Mouse (Mus musculus) left cerebral cortex, postnatal 25 days (tissue): ENCODE measurements at regions not wholly inside any gene's neighbourhood (a gene's known extent, or its start where the extent isn't known, plus 50 kb on each side); places are given as distances from the start of the nearest gene placed in this dataset.
A peak's percentile ranks its signal among the peaks of the same experiment; 100 is the strongest.

Experiments
- DNase-seq, 2 experiments: peaks; one replicate each; pipeline ENCODE4 v3.0.0; 2022; ENCODE audit warnings: low spot score in 2 of 2, mixed read lengths in 1 of 2
- intact Hi-C: fragments of 180-260 bp; cut with DNase I; formaldehyde crosslinking; loops from one replicate; pipeline ENCODE4 v1.15.1; 2025

GRCm38 (mm10) chr19:21913005-21913670 lies 135.0 kb downstream of the Cemip2 start:
- intact Hi-C loops, result no loop called here
- DNase-seq, result no peak

- intact Hi-C loops, result no loop called here
- DNase-seq, result no peak
Observed at GRCm38 (mm10) chr19:21913748-21914611, 135.8 kb downstream of the Cemip2 start.

- no peak for DNase-seq
Observed at GRCm38 (mm10) chr19:21914658-21915057, 136.5 kb downstream of the Cemip2 start.

GRCm38 (mm10) chr19:21918113-21918512 lies 140.0 kb downstream of the Cemip2 start:
- intact Hi-C loops, result loop anchor here (5.0 kb wide), 1 partner anchor 384 kb away; no protein-coding TSS in a partner anchor
- peak in 1 of 2 experiments; percentile 4 for DNase-seq

More at GRCm38 (mm10) chr19:21914658-21915057, 136.5 kb downstream of the Cemip2 start:
- intact Hi-C loops, result loop anchor here (5.0 kb wide), 1 partner anchor 388 kb away; no protein-coding TSS in a partner anchor

- DNase-seq, result no peak
- intact Hi-C loops, result loop anchor here (5.0 kb wide), 1 partner anchor 383 kb away; no protein-coding TSS in a partner anchor
Observed at GRCm38 (mm10) chr19:21919074-21919473, 140.9 kb downstream of the Cemip2 start.

GRCm38 (mm10) chr19:21940114-21940513 lies 162.0 kb downstream of the Cemip2 start:
- no peak for DNase-seq
- intact Hi-C loops, result no loop called here

GRCm38 (mm10) chr19:21941720-21942119 lies 163.6 kb downstream of the Cemip2 start:
- intact Hi-C loops, result no loop called here
- no peak for DNase-seq

- intact Hi-C loops, result no loop called here
- DNase-seq, result no peak
Observed at GRCm38 (mm10) chr19:21942286-21942685, 164.1 kb downstream of the Cemip2 start.

GRCm38 (mm10) chr19:21943407-21943806 lies 165.3 kb downstream of the Cemip2 start:
- DNase-seq, result no peak
- intact Hi-C loops, result no loop called here

- DNase-seq, result no peak
- intact Hi-C loops, result no loop called here
Observed at GRCm38 (mm10) chr19:21946262-21946922, 168.2 kb downstream of the Cemip2 start.

- no peak for DNase-seq
Observed at GRCm38 (mm10) chr19:21948030-21948429, 169.9 kb downstream of the Cemip2 start.

GRCm38 (mm10) chr19:21962635-21963034 lies 176.2 kb upstream of the Trpm3 start:
- no peak for DNase-seq
- intact Hi-C loops, result no loop called here

More at GRCm38 (mm10) chr19:21948030-21948429, 169.9 kb downstream of the Cemip2 start:
- intact Hi-C loops, result no loop called here

- DNase-seq, result no peak
- intact Hi-C loops, result no loop called here
Observed at GRCm38 (mm10) chr19:21989857-21990256, 149.0 kb upstream of the Trpm3 start.

- peak; percentile 8 to 66 for DNase-seq
- intact Hi-C loops, result no loop called here
Observed at GRCm38 (mm10) chr19:21990970-21991369, 147.9 kb upstream of the Trpm3 start.

GRCm38 (mm10) chr19:21991413-21991812 lies 147.4 kb upstream of the Trpm3 start:
- intact Hi-C loops, result no loop called here
- DNase-seq, result peak in 1 of 2 experiments; percentile 36

- DNase-seq, result peak; percentile 28 to 85
- intact Hi-C loops, result no loop called here
Observed at GRCm38 (mm10) chr19:21999621-22000020, 139.2 kb upstream of the Trpm3 start.

GRCm38 (mm10) chr19:22008053-22008935 lies 130.6 kb upstream of the Trpm3 start:
- peak in 1 of 2 experiments; percentile 8 for DNase-seq
- intact Hi-C loops, result no loop called here

- intact Hi-C loops, result no loop called here
- no peak for DNase-seq
Observed at GRCm38 (mm10) chr19:22010239-22010638, 128.6 kb upstream of the Trpm3 start.
